Mouse (Mus musculus): ENCODE results near the gene Slc39a1.
A peak's percentile ranks its signal among the peaks of the same experiment; 100 is the strongest.

Gene Slc39a1

GRCm38 (mm10) chr3:90247960-90248745 is at the start of gene Slc39a1:
TSS of gene Slc39a1 (plus strand) at chr3:90248172.
- DNase-seq, result peak; percentile 99

- DNase-seq, result no peak
Measured at GRCm38 (mm10) chr3:90202884-90203283, 45.1 kb upstream of the Slc39a1 start.

- DNase-seq, result no peak
Measured at GRCm38 (mm10) chr3:90203619-90204018, 44.4 kb upstream of the Slc39a1 start.

GRCm38 (mm10) chr3:90204582-90204981 is 43.4 kb upstream of the Slc39a1 start:
- no peak for DNase-seq

- DNase-seq, result peak; percentile 56
Measured at GRCm38 (mm10) chr3:90208662-90209061, 39.3 kb upstream of the Slc39a1 start.

GRCm38 (mm10) chr3:90209908-90210566 is 37.9 kb upstream of the Slc39a1 start:
- DNase-seq, result no peak

- DNase-seq, result no peak
Measured at GRCm38 (mm10) chr3:90211475-90212398, 36.2 kb upstream of the Slc39a1 start.

GRCm38 (mm10) chr3:90212723-90213122 is 35.2 kb upstream of the Slc39a1 start:
- no peak for DNase-seq

- peak; percentile 96 for DNase-seq
Measured at GRCm38 (mm10) chr3:90213377-90213866, 34.5 kb upstream of the Slc39a1 start, which contains the start of the genes Rps27 and Rab13. TSS of gene Rps27 (minus strand) at chr3:90213651. TSS of gene Rab13 (plus strand) at chr3:90213695.

- peak; percentile 42 for DNase-seq
Measured at GRCm38 (mm10) chr3:90213956-90214684, 33.9 kb upstream of the Slc39a1 start.

- DNase-seq, result peak; percentile 52
Measured at GRCm38 (mm10) chr3:90215825-90216380, 32.1 kb upstream of the Slc39a1 start.

GRCm38 (mm10) chr3:90220088-90220487 is 27.9 kb upstream of the Slc39a1 start:
- peak; percentile 79 for DNase-seq

GRCm38 (mm10) chr3:90220531-90220951 is 27.4 kb upstream of the Slc39a1 start:
- DNase-seq, result peak; percentile 89

- DNase-seq, result no peak
Measured at GRCm38 (mm10) chr3:90221123-90221522, 26.8 kb upstream of the Slc39a1 start.

GRCm38 (mm10) chr3:90222455-90222854 is 25.5 kb upstream of the Slc39a1 start:
- no peak for DNase-seq

GRCm38 (mm10) chr3:90222941-90223340 is 25.0 kb upstream of the Slc39a1 start:
- peak; percentile 43 for DNase-seq

- no peak for DNase-seq
Measured at GRCm38 (mm10) chr3:90224331-90224730, 23.6 kb upstream of the Slc39a1 start.

- peak; percentile 21 for DNase-seq
Measured at GRCm38 (mm10) chr3:90231075-90231474, 16.9 kb upstream of the Slc39a1 start.

GRCm38 (mm10) chr3:90231507-90232333 is 16.3 kb upstream of the Slc39a1 start, which contains the start of gene Jtb:
TSS of gene Jtb (plus strand) at chr3:90231597.
- DNase-seq, result peak; percentile 98

GRCm38 (mm10) chr3:90241251-90241650 is 6.7 kb upstream of the Slc39a1 start:
- DNase-seq, result no peak

Measured in lung, postnatal 36 days (tissue).